Mouse (Mus musculus) intestine, embryonic 14.5 days (tissue): ENCODE data around the gene Selenos. TPM values are rescaled to one million over a fixed set of nuclear protein-coding genes. Genes with fewer than 3 reads are reported as not detected.
"Not testable (repeated sequence)": the region's sequence is repeated elsewhere in the genome, so short reads cannot be mapped to it uniquely, and the experiment has no call there.

Experiments used
- ATAC-seq: fragments of 200-750 bp; cut with Nextera tagmentation; replicated peaks from 2 replicates; pipeline ENCODE4 v1.8.0; 2017; ENCODE audit warnings: low read depth, moderate number of reproducible peaks, moderate TSS enrichment, moderate library complexity; ENCODE audit not compliant: low FRiP score, low TSS enrichment
- DNase-seq: peaks from one replicate; pipeline ENCODE4 v3.0.0-alpha.2; 2018; ENCODE audit warnings: low spot score
- H3K27ac ChIP-seq: fragments of 300-500 bp; sonication (generic); 2 replicates; pipeline ENCODE4 v1.5.1; 2014; ENCODE audit warnings: low read depth, mild to moderate bottlenecking, control low read depth
- H3K27me3 ChIP-seq: fragments of 300-500 bp; sonication (generic); replicated peaks from 2 replicates; pipeline ENCODE4 v1.6.1; 2014; ENCODE audit warnings: low read length, control low read depth; ENCODE audit not compliant: control insufficient read depth, insufficient read depth
- H3K36me3 ChIP-seq: fragments of 300-500 bp; sonication (generic); 2 replicates; pipeline ENCODE4 v1.6.1; 2014; ENCODE audit warnings: low read length, control low read depth; ENCODE audit not compliant: control insufficient read depth, insufficient read depth
- H3K4me1 ChIP-seq: fragments of 300-500 bp; sonication (generic); replicated peaks from 2 replicates; pipeline ENCODE4 v1.6.1; 2014; ENCODE audit warnings: low read length, control low read depth, mixed read lengths; ENCODE audit not compliant: control insufficient read depth, insufficient read depth
- H3K4me2 ChIP-seq: fragments of 300-500 bp; sonication (generic); 2 replicates; pipeline ENCODE4 v1.6.1; 2014; ENCODE audit warnings: low read length
- H3K4me3 ChIP-seq: fragments of 300-500 bp; sonication (generic); 2 replicates; pipeline ENCODE4 v1.5.1; 2014; ENCODE audit warnings: low read depth, low read length, control low read depth, mixed read lengths
- H3K9ac ChIP-seq: fragments of 300-500 bp; sonication (generic); 2 replicates; pipeline ENCODE4 v1.6.1; 2014; ENCODE audit warnings: mild to moderate bottlenecking, low read length
- H3K9me3 ChIP-seq: fragments of 300-500 bp; sonication (generic); 2 replicates; pipeline ENCODE4 v1.6.1; 2016; ENCODE audit warnings: low read length, control low read depth; ENCODE audit not compliant: control insufficient read depth
- WGBS: fragments of 180-500 bp; shearing (Covaris S2); extraction: QIAGEN DNeasy Blood & Tissue Kit; methylation state at CpG from one replicate; pipeline ENCODE4 v1.1.7; 2014; 5-methylcytosine and 5-hydroxymethylcytosine counted together
- polyA plus RNA-seq: library from polyadenylated mRNA; unstranded; fragments of >200 nt; fragmentation: Nextera tagmentation; extraction: Ambion mirVana; gene quantifications from 2 replicates; pipeline ENCODE4 v1.2.1, GENCODE M21; 2014

Selenos gene
- polyA plus RNA-seq, 1 experiment from 2014 or later = 97.5 TPM

- H3K4me1 ChIP-seq = no peaks in the 10 kb centered on the region; the same call in 1 of the 2 replicates
- H3K27ac ChIP-seq = no peak overlapping the region
- H3K9ac ChIP-seq = no peak overlapping the region
- H3K4me3 ChIP-seq = no peak overlapping the region
- ATAC-seq (0 out of 2 replicates have a peak, but pooled peaks have one; percentile 40), DNase-seq (no peak)
- H3K27me3 ChIP-seq = no peaks in the 10 kb centered on the region
- H3K36me3 ChIP-seq = no peaks in the 10 kb centered on the region
- H3K9me3 ChIP-seq = no peaks in the 10 kb centered on the region
- WGBS = 51% methylated on average over 17 of the region's 17 CpGs
- no peak overlapping the region for H3K4me2 ChIP-seq
Observed at GRCm38 (mm10) chr7:66046921-66047918, 32.2 kb upstream of the Selenos start.

GRCm38 (mm10) chr7:66047975-66048374, 31.5 kb upstream of the Selenos start:
- DNase-seq = no peak
- Histone ChIP-seq H3K4me3 (no peak overlapping the region), H3K27me3 (no peaks in the 10 kb centered on the region), H3K36me3 (no peaks in the 10 kb centered on the region), H3K27ac (no peak overlapping the region), H3K4me1 (no peaks in the 10 kb centered on the region; the same call in 1 of the 2 replicates), H3K9me3 (no peaks in the 10 kb centered on the region), H3K4me2 (no peak overlapping the region), H3K9ac (no peak overlapping the region)
- ATAC-seq = no peak
- WGBS = 58% methylated on average over 4 of the region's 4 CpGs

- no peak overlapping the region for H3K27ac ChIP-seq
- H3K27me3 ChIP-seq = no peaks in the 10 kb centered on the region
- H3K9ac ChIP-seq = no peak overlapping the region
- DNase-seq (no peak), ATAC-seq (no peak)
- WGBS = 89% methylated on average over 12 of the region's 12 CpGs
- H3K4me2 ChIP-seq = no peak overlapping the region
- no peaks in the 10 kb centered on the region for H3K9me3 ChIP-seq
- no peaks in the 10 kb centered on the region for H3K36me3 ChIP-seq
- no peak overlapping the region for H3K4me3 ChIP-seq
- no peaks in the 10 kb centered on the region; the same call in 1 of the 2 replicates for H3K4me1 ChIP-seq
Observed at GRCm38 (mm10) chr7:66048446-66049230, 30.8 kb upstream of the Selenos start.

- Histone ChIP-seq H3K36me3 (no peaks in the 10 kb centered on the region), H3K4me1 (no peaks in the 10 kb centered on the region), H3K9me3 (no peaks in the 10 kb centered on the region), H3K4me2 (no peak overlapping the region), H3K27ac (no peak overlapping the region), H3K9ac (no peak overlapping the region), H3K27me3 (no peaks in the 10 kb centered on the region), H3K4me3 (no peak overlapping the region)
- WGBS = 83% methylated on average over 4 of the region's 4 CpGs
- ATAC-seq (no peak), DNase-seq (no peak)
Observed at GRCm38 (mm10) chr7:66053946-66054483, 25.4 kb upstream of the Selenos start.

- not testable (repeated sequence) for H3K27ac ChIP-seq, H3K4me3 ChIP-seq, H3K4me2 ChIP-seq, H3K4me1 ChIP-seq, H3K9me3 ChIP-seq, H3K36me3 ChIP-seq, ATAC-seq, H3K27me3 ChIP-seq, H3K9ac ChIP-seq, DNase-seq
- 4% methylated on average over 2 of the region's 2 CpGs for WGBS
Observed at GRCm38 (mm10) chr7:66055356-66055755, 24.1 kb upstream of the Selenos start.

GRCm38 (mm10) chr7:66058703-66059102, 20.7 kb upstream of the Selenos start, which contains the start of gene Snrpa1:
Snrpa1 (plus strand) TSS chr7:66059003.
- Histone ChIP-seq H3K27ac (no peak within 1 kb of the TSS), H3K4me2 (peak within 1 kb of the TSS; percentile 93), H3K4me3 (peak within 1 kb of the TSS; percentile 91), H3K9me3 (no peaks in the 10 kb centered on the region), H3K36me3 (peaks cover 15% of the 10 kb centered on the region), H3K27me3 (no peaks in the 10 kb centered on the region), H3K4me1 (peaks cover 13% of the 10 kb centered on the region; the same call in 1 of the 2 replicates), H3K9ac (peak within 1 kb of the TSS; percentile 92)
- 72% methylated on average over 1 of the region's 1 CpGs for WGBS
- ATAC-seq (no peak), DNase-seq (no peak)

GRCm38 (mm10) chr7:66060066-66060956, 19.1 kb upstream of the Selenos start:
- H3K36me3 ChIP-seq = peaks cover 30% of the 10 kb centered on the region
- peak overlapping the region; percentile 91 for H3K4me3 ChIP-seq
- WGBS = under 1% methylated on average over 52 of the region's 64 CpGs
- peak overlapping the region; percentile 93 for H3K4me2 ChIP-seq
- H3K27ac ChIP-seq = peak overlapping the region; percentile 57; the same call in 1 of the 2 replicates
- ATAC-seq (peak; percentile 94), DNase-seq (peak; percentile 95)
- H3K27me3 ChIP-seq = no peaks in the 10 kb centered on the region
- H3K4me1 ChIP-seq = peaks cover 13% of the 10 kb centered on the region; the same call in 1 of the 2 replicates
- peak overlapping the region; percentile 92 for H3K9ac ChIP-seq
- no peaks in the 10 kb centered on the region for H3K9me3 ChIP-seq
